Mouse (Mus musculus) midbrain, embryonic 10.5 days (tissue): ENCODE measurements around the gene Hdac7. TPM values are rescaled to one million over a fixed set of nuclear protein-coding genes. Genes with fewer than 3 reads are reported as not detected.

Experiments
- DNase-seq: peaks from one replicate; pipeline ENCODE4 v3.0.0-alpha.2; 2017; ENCODE audit warnings: low spot score
- H3K27ac ChIP-seq: fragments of 300-500 bp; sonication (generic); replicated peaks from 2 replicates; pipeline ENCODE4 v1.5.1; 2016; ENCODE audit warnings: mild to moderate bottlenecking
- H3K27me3 ChIP-seq: fragments of 300-500 bp; sonication (generic); 2 replicates; pipeline ENCODE4 v1.6.1; 2016; ENCODE audit warnings: low read depth, mild to moderate bottlenecking; ENCODE audit not compliant: poor library complexity, severe bottlenecking
- H3K36me3 ChIP-seq: fragments of 300-500 bp; sonication (generic); 2 replicates; pipeline ENCODE4 v1.6.1; 2016; ENCODE audit warnings: mild to moderate bottlenecking, moderate library complexity
- H3K4me1 ChIP-seq: fragments of 300-500 bp; sonication (generic); 2 replicates; pipeline ENCODE4 v1.6.1; 2016
- H3K4me3 ChIP-seq: fragments of 300-500 bp; sonication (generic); 2 replicates; pipeline ENCODE4 v1.5.1; 2016; ENCODE audit warnings: mild to moderate bottlenecking, moderate library complexity
- H3K9me3 ChIP-seq: fragments of 300-500 bp; sonication (generic); replicated peaks from 2 replicates; pipeline ENCODE4 v1.6.1; 2016; ENCODE audit warnings: mild to moderate bottlenecking
- WGBS: fragments of 180-500 bp; shearing (Covaris S2); methylation state at CpG from one replicate; pipeline ENCODE4 v1.1.7; 2016; 5-methylcytosine and 5-hydroxymethylcytosine counted together
- polyA plus RNA-seq: library from polyadenylated mRNA; unstranded; fragments of >200 nt; fragmentation: Nextera tagmentation; extraction: Ambion mirVana; gene quantifications from 2 replicates; pipeline ENCODE4 v1.2.1, GENCODE M21; 2016

Gene Hdac7
- polyA plus RNA-seq, 1 experiment from 2014 or later: 23.9 TPM

GRCm38 (mm10) chr15:97828221-97828842 lies 16.0 kb downstream of the Hdac7 start:
- Histone ChIP-seq H3K36me3 (peaks cover 8% of the 10 kb centered on the region; the same call in 1 of the 2 replicates), H3K27me3 (peaks cover 37% of the 10 kb centered on the region), H3K9me3 (no peaks in the 10 kb centered on the region), H3K4me3 (peak overlapping the region; percentile 95; the same call in 1 of the 2 replicates), H3K4me1 (peaks cover 89% of the 10 kb centered on the region), H3K27ac (peak overlapping the region; percentile 61)
- 71% methylated on average over 6 of the region's 6 CpGs for WGBS
- no peak for DNase-seq

GRCm38 (mm10) chr15:97827401-97827800 lies 16.9 kb downstream of the Hdac7 start:
- no peaks in the 10 kb centered on the region for H3K9me3 ChIP-seq
- H3K4me1 ChIP-seq: peaks cover 89% of the 10 kb centered on the region
- WGBS: 93% methylated on average over 8 of the region's 8 CpGs
- H3K36me3 ChIP-seq: peaks cover 8% of the 10 kb centered on the region; the same call in 1 of the 2 replicates
- no peak overlapping the region for H3K4me3 ChIP-seq
- H3K27me3 ChIP-seq: peaks cover 27% of the 10 kb centered on the region
- DNase-seq: no peak
- no peak overlapping the region for H3K27ac ChIP-seq

- Histone ChIP-seq H3K36me3 (peaks cover 8% of the 10 kb centered on the region; the same call in 1 of the 2 replicates), H3K4me3 (no peak overlapping the region), H3K9me3 (no peaks in the 10 kb centered on the region), H3K27ac (no peak overlapping the region), H3K27me3 (peaks cover 27% of the 10 kb centered on the region), H3K4me1 (peaks cover 89% of the 10 kb centered on the region)
- 75% methylated on average over 5 of the region's 5 CpGs for WGBS
- no peak for DNase-seq
Measured at GRCm38 (mm10) chr15:97826588-97827261, 17.6 kb downstream of the Hdac7 start.

- Histone ChIP-seq H3K9me3 (no peaks in the 10 kb centered on the region), H3K27ac (peak overlapping the region; percentile 11; the same call in 1 of the 2 replicates), H3K27me3 (peaks cover 27% of the 10 kb centered on the region), H3K4me1 (peaks cover 94% of the 10 kb centered on the region), H3K4me3 (0 out of 2 replicates have a peak overlapping the region, but pooled peaks have one; percentile 37), H3K36me3 (peaks cover 8% of the 10 kb centered on the region)
- no peak for DNase-seq
- WGBS: 41% methylated on average over 12 of the region's 12 CpGs
Measured at GRCm38 (mm10) chr15:97825941-97826587, 18.2 kb downstream of the Hdac7 start.

- Histone ChIP-seq H3K27ac (peak overlapping the region; percentile 11; the same call in 1 of the 2 replicates), H3K4me3 (peak overlapping the region; percentile 37), H3K9me3 (no peaks in the 10 kb centered on the region), H3K36me3 (peaks cover 16% of the 10 kb centered on the region), H3K27me3 (peaks cover 27% of the 10 kb centered on the region), H3K4me1 (peaks cover 88% of the 10 kb centered on the region)
- WGBS: 8% methylated on average over 29 of the region's 29 CpGs
- no peak for DNase-seq
Measured at GRCm38 (mm10) chr15:97825071-97825940, 19.0 kb downstream of the Hdac7 start.

GRCm38 (mm10) chr15:97824042-97824441 lies 20.3 kb downstream of the Hdac7 start:
- no peak for DNase-seq
- no peaks in the 10 kb centered on the region for H3K9me3 ChIP-seq
- peaks cover 23% of the 10 kb centered on the region for H3K36me3 ChIP-seq
- H3K27ac ChIP-seq: no peak overlapping the region
- 91% methylated on average over 6 of the region's 6 CpGs for WGBS
- peaks cover 75% of the 10 kb centered on the region for H3K4me1 ChIP-seq
- H3K27me3 ChIP-seq: peaks cover 27% of the 10 kb centered on the region
- H3K4me3 ChIP-seq: no peak overlapping the region

- Histone ChIP-seq H3K27ac (no peak overlapping the region), H3K4me1 (peaks cover 69% of the 10 kb centered on the region), H3K27me3 (peaks cover 27% of the 10 kb centered on the region), H3K9me3 (no peaks in the 10 kb centered on the region), H3K36me3 (peaks cover 23% of the 10 kb centered on the region), H3K4me3 (no peak overlapping the region)
- DNase-seq: no peak
- WGBS: 81% methylated on average over 12 of the region's 12 CpGs
Measured at GRCm38 (mm10) chr15:97823479-97823878, 20.8 kb downstream of the Hdac7 start.

- Histone ChIP-seq H3K4me3 (no peak overlapping the region), H3K36me3 (peaks cover 23% of the 10 kb centered on the region), H3K4me1 (peaks cover 69% of the 10 kb centered on the region), H3K9me3 (no peaks in the 10 kb centered on the region), H3K27ac (no peak overlapping the region), H3K27me3 (peaks cover 27% of the 10 kb centered on the region)
- WGBS: 52% methylated on average over 12 of the region's 12 CpGs
- DNase-seq: no peak
Measured at GRCm38 (mm10) chr15:97822545-97823228, 21.6 kb downstream of the Hdac7 start.

- Histone ChIP-seq H3K4me3 (no peak overlapping the region), H3K9me3 (no peaks in the 10 kb centered on the region), H3K27me3 (peaks cover 25% of the 10 kb centered on the region), H3K36me3 (peaks cover 23% of the 10 kb centered on the region), H3K27ac (peak overlapping the region; percentile 42; the same call in 1 of the 2 replicates), H3K4me1 (peaks cover 65% of the 10 kb centered on the region)
- 78% methylated on average over 6 of the region's 6 CpGs for WGBS
- no peak for DNase-seq
Measured at GRCm38 (mm10) chr15:97821983-97822363, 22.3 kb downstream of the Hdac7 start.

- DNase-seq: no peak
- Histone ChIP-seq H3K27ac (0 out of 2 replicates have a peak overlapping the region, but pooled peaks have one; percentile 42), H3K9me3 (no peaks in the 10 kb centered on the region), H3K4me1 (peaks cover 60% of the 10 kb centered on the region), H3K36me3 (peaks cover 27% of the 10 kb centered on the region), H3K27me3 (peaks cover 20% of the 10 kb centered on the region), H3K4me3 (no peak overlapping the region)
- 61% methylated on average over 10 of the region's 10 CpGs for WGBS
Measured at GRCm38 (mm10) chr15:97821321-97821982, 22.9 kb downstream of the Hdac7 start.

GRCm38 (mm10) chr15:97819937-97820336 lies 24.4 kb downstream of the Hdac7 start:
- H3K27me3 ChIP-seq: peaks cover 7% of the 10 kb centered on the region
- DNase-seq: no peak
- H3K9me3 ChIP-seq: no peaks in the 10 kb centered on the region
- H3K4me3 ChIP-seq: no peak overlapping the region
- WGBS: 92% methylated on average over 9 of the region's 9 CpGs
- peaks cover 25% of the 10 kb centered on the region for H3K36me3 ChIP-seq
- no peak overlapping the region for H3K27ac ChIP-seq
- H3K4me1 ChIP-seq: peaks cover 46% of the 10 kb centered on the region
